Mouse (Mus musculus): ENCODE data around the gene Cdca3. TPM values are rescaled to one million over a fixed set of nuclear protein-coding genes. Genes with fewer than 3 reads are reported as not detected.
A peak's percentile ranks its signal among the peaks of the same experiment; 100 is the strongest.

The Cdca3 gene
- total and polyA plus RNA-seq, 2 experiments, result 1.1 to 2.6 TPM

- H3K36me3 ChIP-seq (ENCODE audit: control insufficient read depth, insufficient read depth, low read length), result peaks cover 8% of the 10 kb centered on the region
- H3K4me1 ChIP-seq (ENCODE audit: control insufficient read depth, insufficient read depth, low read length), result peaks cover 25% of the 10 kb centered on the region
- no peaks in the 10 kb centered on the region for H3K79me2 ChIP-seq (ENCODE audit: control insufficient read depth, insufficient read depth, low read length)
- H3K27me3 ChIP-seq (ENCODE audit: control insufficient read depth, insufficient read depth, low read length), result no peaks in the 10 kb centered on the region
- H3K9ac ChIP-seq (ENCODE audit: low read depth, low read length), result no peak overlapping the region
- no peak overlapping the region for H3K27ac ChIP-seq (replicated peaks; ENCODE audit: insufficient read depth, low read depth, low read length)
- TF ChIP-seq POLR2A (IDR thresholded peaks at IDR 0.05; ENCODE audit: extremely low read depth, insufficient read depth, low read length) (no peak), CTCF (IDR thresholded peaks at IDR 0.05; ENCODE audit: low read depth, low read length) (no peak)
- WGBS, result 10% methylated on average over 4 of the region's 4 CpGs
- DNase-seq (ENCODE audit: extremely low read depth, low read depth, low spot score), result peak; percentile 33
- H3K4me3 ChIP-seq (ENCODE audit: insufficient read depth, low read depth, low read length), result no peak overlapping the region
These were observed 18.0 kb upstream of the Cdca3 start for GRCm38 (mm10) chr6:124811403-124811665.

- no peaks in the 10 kb centered on the region for H3K79me2 ChIP-seq (ENCODE audit: control insufficient read depth, insufficient read depth, low read length)
- peaks cover 8% of the 10 kb centered on the region for H3K36me3 ChIP-seq (ENCODE audit: control insufficient read depth, insufficient read depth, low read length)
- TF ChIP-seq POLR2A (IDR thresholded peaks at IDR 0.05; ENCODE audit: extremely low read depth, insufficient read depth, low read length) (no peak), CTCF (IDR thresholded peaks at IDR 0.05; ENCODE audit: low read depth, low read length) (no peak)
- H3K27me3 ChIP-seq (ENCODE audit: control insufficient read depth, insufficient read depth, low read length), result no peaks in the 10 kb centered on the region
- H3K9ac ChIP-seq (ENCODE audit: low read depth, low read length), result peak overlapping the region; percentile 79
- H3K4me1 ChIP-seq (ENCODE audit: control insufficient read depth, insufficient read depth, low read length), result peaks cover 23% of the 10 kb centered on the region
- peak overlapping the region; percentile 80 for H3K4me3 ChIP-seq (ENCODE audit: insufficient read depth, low read depth, low read length)
- peak overlapping the region; percentile 78 for H3K27ac ChIP-seq (replicated peaks; ENCODE audit: insufficient read depth, low read depth, low read length)
- DNase-seq (ENCODE audit: extremely low read depth, low read depth, low spot score), result peak; percentile 70
- 45% methylated on average over 24 of the region's 24 CpGs for WGBS
These were observed 17.4 kb upstream of the Cdca3 start for GRCm38 (mm10) chr6:124811701-124812560.

GRCm38 (mm10) chr6:124812848-124813247 is 16.5 kb upstream of the Cdca3 start:
- H3K27me3 ChIP-seq (ENCODE audit: control insufficient read depth, insufficient read depth, low read length), result no peaks in the 10 kb centered on the region
- TF ChIP-seq CTCF (IDR thresholded peaks at IDR 0.05; ENCODE audit: low read depth, low read length), result no peak
- TF ChIP-seq POLR2A (IDR thresholded peaks at IDR 0.05; ENCODE audit: extremely low read depth, insufficient read depth, low read length), result no peak
- peaks cover 23% of the 10 kb centered on the region for H3K4me1 ChIP-seq (ENCODE audit: control insufficient read depth, insufficient read depth, low read length)
- peak overlapping the region; percentile 80 for H3K4me3 ChIP-seq (ENCODE audit: insufficient read depth, low read depth, low read length)
- no peaks in the 10 kb centered on the region for H3K79me2 ChIP-seq (ENCODE audit: control insufficient read depth, insufficient read depth, low read length)
- peak overlapping the region; percentile 76 for H3K27ac ChIP-seq (replicated peaks; ENCODE audit: insufficient read depth, low read depth, low read length)
- peak overlapping the region; percentile 79 for H3K9ac ChIP-seq (ENCODE audit: low read depth, low read length)
- 14% methylated on average over 9 of the region's 9 CpGs for WGBS
- H3K36me3 ChIP-seq (ENCODE audit: control insufficient read depth, insufficient read depth, low read length), result peaks cover 10% of the 10 kb centered on the region
- DNase-seq (ENCODE audit: extremely low read depth, low read depth, low spot score), result peak; percentile 78

GRCm38 (mm10) chr6:124813496-124813895 is 15.9 kb upstream of the Cdca3 start:
- H3K27ac ChIP-seq (replicated peaks; ENCODE audit: insufficient read depth, low read depth, low read length), result peak overlapping the region; percentile 76
- H3K9ac ChIP-seq (ENCODE audit: low read depth, low read length), result peak overlapping the region; percentile 79
- 0% methylated on average over 18 of the region's 18 CpGs for WGBS
- DNase-seq (ENCODE audit: extremely low read depth, low read depth, low spot score), result peak; percentile 41
- TF ChIP-seq POLR2A (IDR thresholded peaks at IDR 0.05; ENCODE audit: extremely low read depth, insufficient read depth, low read length), result no peak
- TF ChIP-seq CTCF (IDR thresholded peaks at IDR 0.05; ENCODE audit: low read depth, low read length), result no peak
- no peaks in the 10 kb centered on the region for H3K79me2 ChIP-seq (ENCODE audit: control insufficient read depth, insufficient read depth, low read length)
- peaks cover 19% of the 10 kb centered on the region for H3K4me1 ChIP-seq (ENCODE audit: control insufficient read depth, insufficient read depth, low read length)
- H3K27me3 ChIP-seq (ENCODE audit: control insufficient read depth, insufficient read depth, low read length), result no peaks in the 10 kb centered on the region
- peaks cover 10% of the 10 kb centered on the region for H3K36me3 ChIP-seq (ENCODE audit: control insufficient read depth, insufficient read depth, low read length)
- H3K4me3 ChIP-seq (ENCODE audit: insufficient read depth, low read depth, low read length), result peak overlapping the region; percentile 80

GRCm38 (mm10) chr6:124813933-124814332 is 15.4 kb upstream of the Cdca3 start, which contains the start of gene Tpi1:
Gene Tpi1, minus strand, starts transcription at chr6:124814296.
- under 1% methylated on average over 22 of the region's 22 CpGs for WGBS
- TF ChIP-seq POLR2A (IDR thresholded peaks at IDR 0.05; ENCODE audit: extremely low read depth, insufficient read depth, low read length) (peak; percentile 95; the same call in 1 of the 2 replicates), CTCF (IDR thresholded peaks at IDR 0.05; ENCODE audit: low read depth, low read length) (no peak)
- peak; percentile 86 for DNase-seq (ENCODE audit: extremely low read depth, low read depth, low spot score)
- no peaks in the 10 kb centered on the region for H3K27me3 ChIP-seq (ENCODE audit: control insufficient read depth, insufficient read depth, low read length)
- peak within 1 kb of the TSS; percentile 76 for H3K27ac ChIP-seq (replicated peaks; ENCODE audit: insufficient read depth, low read depth, low read length)
- peaks cover 19% of the 10 kb centered on the region for H3K4me1 ChIP-seq (ENCODE audit: control insufficient read depth, insufficient read depth, low read length)
- peak within 1 kb of the TSS; percentile 80 for H3K4me3 ChIP-seq (ENCODE audit: insufficient read depth, low read depth, low read length)
- H3K79me2 ChIP-seq (ENCODE audit: control insufficient read depth, insufficient read depth, low read length), result no peaks in the 10 kb centered on the region
- H3K36me3 ChIP-seq (ENCODE audit: control insufficient read depth, insufficient read depth, low read length), result peaks cover 10% of the 10 kb centered on the region
- H3K9ac ChIP-seq (ENCODE audit: low read depth, low read length), result peak within 1 kb of the TSS; percentile 79

GRCm38 (mm10) chr6:124814448-124814847 is 14.9 kb upstream of the Cdca3 start:
- 30% methylated on average over 8 of the region's 8 CpGs for WGBS
- Histone ChIP-seq H3K27ac (replicated peaks; ENCODE audit: insufficient read depth, low read depth, low read length) (peak overlapping the region; percentile 51), H3K79me2 (ENCODE audit: control insufficient read depth, insufficient read depth, low read length) (no peaks in the 10 kb centered on the region), H3K4me3 (ENCODE audit: insufficient read depth, low read depth, low read length) (no peak overlapping the region), H3K4me1 (ENCODE audit: control insufficient read depth, insufficient read depth, low read length) (peaks cover 19% of the 10 kb centered on the region), H3K27me3 (ENCODE audit: control insufficient read depth, insufficient read depth, low read length) (no peaks in the 10 kb centered on the region), H3K9ac (ENCODE audit: low read depth, low read length) (peak overlapping the region; percentile 38; the same call in 1 of the 2 replicates), H3K36me3 (ENCODE audit: control insufficient read depth, insufficient read depth, low read length) (peaks cover 11% of the 10 kb centered on the region)
- DNase-seq (ENCODE audit: extremely low read depth, low read depth, low spot score), result no peak
- TF ChIP-seq CTCF (IDR thresholded peaks at IDR 0.05; ENCODE audit: low read depth, low read length) (no peak), POLR2A (IDR thresholded peaks at IDR 0.05; ENCODE audit: extremely low read depth, insufficient read depth, low read length) (no peak)

Measured in liver, adult 2 months (tissue).